Mouse (Mus musculus): ENCODE measurements around the gene Cbx4. TPM values are rescaled to one million over a fixed set of nuclear protein-coding genes. Genes with fewer than 3 reads are reported as not detected.

Cbx4 gene
- polyA plus RNA-seq, 1 experiment from 2014 or later = 15.2 TPM

DNA sequence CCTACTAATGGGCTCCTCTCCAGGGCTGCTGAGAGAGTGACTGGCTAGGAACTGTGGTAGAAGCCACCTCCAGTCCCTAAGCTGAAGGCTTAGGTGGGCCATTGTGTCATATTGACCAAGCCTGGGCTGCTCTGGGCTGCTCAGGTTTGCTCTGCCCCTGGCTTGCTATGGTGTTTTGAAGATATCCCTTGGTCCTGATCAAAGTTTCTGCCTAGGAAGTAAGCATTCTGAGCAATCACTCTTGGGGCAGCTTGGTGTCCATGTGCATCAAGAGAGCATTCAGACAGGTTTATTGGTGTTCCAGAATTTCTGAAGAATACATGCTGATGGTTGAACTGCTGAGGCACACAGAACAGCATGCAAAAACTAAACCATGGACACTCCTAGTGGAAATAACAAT lies 34.6 kb downstream of the Cbx4 start:
- Histone ChIP-seq H3K9me3 (no peaks in the 10 kb centered on the region), H3K9ac (replicated peaks) (no peak overlapping the region), H3K4me1 (peaks cover 69% of the 10 kb centered on the region), H3K36me3 (no peaks in the 10 kb centered on the region), H3K4me3 (no peak overlapping the region), H3K27ac (replicated peaks) (no peak overlapping the region), H3K4me2 (replicated peaks) (no peak overlapping the region), H3K27me3 (peaks cover 98% of the 10 kb centered on the region)
- no peak for ATAC-seq (ENCODE audit: low FRiP score, low read depth)

DNA sequence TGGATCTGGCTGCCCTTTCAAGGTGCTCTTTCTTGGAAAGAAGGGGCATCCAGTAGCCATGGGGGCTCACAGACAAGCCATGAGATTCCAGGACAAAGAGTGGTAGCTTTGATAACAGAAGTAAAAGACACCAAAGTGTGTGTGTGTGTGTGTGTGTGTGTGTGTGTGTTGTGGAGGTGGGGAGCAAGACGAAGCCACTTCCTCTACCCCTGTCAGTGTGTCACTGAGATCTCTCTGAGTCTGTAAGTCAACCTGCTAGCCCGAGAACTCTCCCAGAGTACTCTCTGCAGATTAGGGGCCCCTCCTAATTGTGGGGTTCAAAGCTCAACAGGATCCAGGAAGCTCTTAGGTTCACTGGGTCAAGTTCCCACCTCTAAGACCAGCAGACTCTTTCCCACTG lies 35.7 kb downstream of the Cbx4 start:
- Histone ChIP-seq H3K4me2 (replicated peaks) (no peak overlapping the region), H3K36me3 (no peaks in the 10 kb centered on the region), H3K4me3 (no peak overlapping the region), H3K27ac (replicated peaks) (no peak overlapping the region), H3K9ac (replicated peaks) (no peak overlapping the region), H3K9me3 (no peaks in the 10 kb centered on the region), H3K4me1 (peaks cover 62% of the 10 kb centered on the region), H3K27me3 (peaks cover 99% of the 10 kb centered on the region)
- WGBS = 7% methylated on average over 2 of the region's 2 CpGs
- no peak for ATAC-seq (ENCODE audit: low FRiP score, low read depth)

DNA sequence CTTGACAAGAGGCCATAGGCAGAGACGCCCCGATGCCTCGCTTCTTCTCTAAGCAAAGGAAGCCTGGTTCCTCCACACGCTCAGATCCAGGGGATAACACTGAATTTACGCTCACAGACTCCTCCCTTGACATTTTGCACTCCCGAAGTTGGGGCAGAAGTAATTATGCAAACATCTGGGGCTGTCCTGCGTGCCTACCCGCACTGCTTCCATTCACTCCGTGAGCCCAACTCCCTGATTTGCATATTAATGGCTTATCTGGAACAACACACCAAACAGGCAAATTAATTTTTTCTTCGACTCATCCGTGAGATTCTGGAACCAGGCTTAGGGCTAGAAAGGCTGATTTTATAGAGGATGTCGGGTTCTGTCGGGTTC lies 37.9 kb downstream of the Cbx4 start:
- no peak for ATAC-seq (ENCODE audit: low FRiP score, low read depth)
- Histone ChIP-seq H3K27ac (replicated peaks) (no peak overlapping the region), H3K9me3 (no peaks in the 10 kb centered on the region), H3K9ac (replicated peaks) (no peak overlapping the region), H3K4me2 (replicated peaks) (peak overlapping the region; percentile 60), H3K4me1 (peaks cover 54% of the 10 kb centered on the region), H3K4me3 (peak overlapping the region; percentile 13), H3K27me3 (peaks cover 100% of the 10 kb centered on the region), H3K36me3 (no peaks in the 10 kb centered on the region)
- WGBS = 1% methylated on average over 13 of the region's 13 CpGs

DNA sequence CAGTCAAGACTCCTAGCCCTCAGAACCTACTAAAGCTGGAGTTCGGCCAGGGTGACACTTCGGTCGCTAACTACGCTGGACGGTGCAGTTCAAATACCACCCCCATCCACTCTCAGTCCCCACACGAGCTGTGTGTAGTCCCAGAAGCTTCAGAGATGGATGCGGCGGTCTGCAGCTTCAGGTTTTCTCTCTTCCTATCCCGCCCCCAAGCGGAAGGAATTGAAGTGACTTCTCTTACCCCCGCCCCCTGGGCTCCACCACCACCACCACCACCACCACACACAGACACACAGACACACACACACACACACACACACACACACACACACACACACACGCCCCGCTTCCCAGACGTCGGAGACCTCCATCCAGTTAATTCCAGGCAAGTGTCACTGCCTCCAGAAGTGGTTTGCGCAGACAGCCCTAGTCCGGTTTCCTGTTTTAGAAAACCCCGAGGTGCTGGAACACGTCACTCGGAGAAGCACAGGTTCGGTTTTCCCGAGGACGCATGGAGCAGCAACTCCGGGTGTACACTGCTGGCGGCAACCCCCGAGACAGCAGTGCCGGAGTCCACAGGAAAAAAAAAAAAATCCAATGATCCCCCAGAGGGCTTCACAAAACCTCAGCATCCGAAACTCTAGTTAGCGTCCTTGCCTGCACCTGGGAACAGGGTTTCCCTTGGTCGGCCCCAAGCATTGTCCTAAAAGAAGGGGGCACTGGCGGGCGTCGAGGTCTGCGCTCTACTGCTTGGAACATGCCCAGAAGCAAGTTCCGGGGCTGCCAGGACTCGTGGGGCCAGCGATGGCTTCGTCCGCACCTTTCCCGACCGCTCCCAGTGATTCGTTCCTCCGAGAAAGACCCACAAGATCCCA lies 38.5 kb downstream of the Cbx4 start:
- peak overlapping the region; percentile 60 for H3K4me2 ChIP-seq (replicated peaks)
- H3K9me3 ChIP-seq = no peaks in the 10 kb centered on the region
- whole genome bisulfite sequencing = under 1% methylated on average over 42 of the region's 43 CpGs
- no peak overlapping the region; the same call in 1 of the 2 replicates for H3K9ac ChIP-seq (replicated peaks)
- ATAC-seq (ENCODE audit: low FRiP score, low read depth) = no peak
- H3K36me3 ChIP-seq = no peaks in the 10 kb centered on the region
- H3K27ac ChIP-seq (replicated peaks) = no peak overlapping the region
- peaks cover 100% of the 10 kb centered on the region for H3K27me3 ChIP-seq
- H3K4me3 ChIP-seq = peak overlapping the region; percentile 38
- peaks cover 53% of the 10 kb centered on the region for H3K4me1 ChIP-seq

DNA sequence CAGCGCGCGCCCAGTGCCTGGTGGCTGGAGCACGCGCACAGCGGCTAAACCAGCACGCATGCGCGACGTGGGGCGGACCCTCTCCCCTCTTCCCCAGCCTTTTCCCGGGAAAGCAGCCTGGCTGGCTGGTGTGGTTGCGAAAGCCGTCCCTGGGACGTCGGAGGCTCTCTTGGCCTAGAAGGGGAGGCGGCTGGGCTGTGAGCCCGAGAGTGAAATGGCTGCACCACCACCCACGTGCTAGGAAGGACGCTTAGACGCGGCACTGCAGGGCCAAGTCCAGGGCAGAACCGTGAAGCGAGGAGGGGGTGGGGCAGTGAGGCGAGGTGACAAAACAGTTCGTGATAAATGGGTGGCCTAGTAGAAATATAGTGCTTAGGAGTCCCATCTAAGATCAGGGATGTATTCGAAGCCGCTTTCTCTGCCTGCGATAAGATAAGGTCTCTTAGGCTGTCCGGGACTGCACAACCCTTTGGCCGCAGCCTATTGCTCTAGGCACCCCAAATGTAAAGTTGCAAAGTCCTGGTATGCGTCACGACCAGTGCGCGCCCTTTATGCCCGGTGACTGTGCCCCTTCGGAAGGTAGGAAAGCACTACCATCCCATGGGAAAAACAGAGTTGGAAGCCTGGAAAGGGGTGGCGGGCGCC lies 39.3 kb downstream of the Cbx4 start:
- under 1% methylated on average over 39 of the region's 39 CpGs for WGBS
- no peaks in the 10 kb centered on the region for H3K9me3 ChIP-seq
- H3K36me3 ChIP-seq = no peaks in the 10 kb centered on the region
- H3K4me3 ChIP-seq = peak overlapping the region; percentile 38
- no peak overlapping the region; the same call in 1 of the 2 replicates for H3K9ac ChIP-seq (replicated peaks)
- peaks cover 53% of the 10 kb centered on the region for H3K4me1 ChIP-seq
- H3K27me3 ChIP-seq = peaks cover 100% of the 10 kb centered on the region
- ATAC-seq (ENCODE audit: low FRiP score, low read depth) = no peak
- no peak overlapping the region for H3K27ac ChIP-seq (replicated peaks)
- H3K4me2 ChIP-seq (replicated peaks) = peak overlapping the region; percentile 60

DNA sequence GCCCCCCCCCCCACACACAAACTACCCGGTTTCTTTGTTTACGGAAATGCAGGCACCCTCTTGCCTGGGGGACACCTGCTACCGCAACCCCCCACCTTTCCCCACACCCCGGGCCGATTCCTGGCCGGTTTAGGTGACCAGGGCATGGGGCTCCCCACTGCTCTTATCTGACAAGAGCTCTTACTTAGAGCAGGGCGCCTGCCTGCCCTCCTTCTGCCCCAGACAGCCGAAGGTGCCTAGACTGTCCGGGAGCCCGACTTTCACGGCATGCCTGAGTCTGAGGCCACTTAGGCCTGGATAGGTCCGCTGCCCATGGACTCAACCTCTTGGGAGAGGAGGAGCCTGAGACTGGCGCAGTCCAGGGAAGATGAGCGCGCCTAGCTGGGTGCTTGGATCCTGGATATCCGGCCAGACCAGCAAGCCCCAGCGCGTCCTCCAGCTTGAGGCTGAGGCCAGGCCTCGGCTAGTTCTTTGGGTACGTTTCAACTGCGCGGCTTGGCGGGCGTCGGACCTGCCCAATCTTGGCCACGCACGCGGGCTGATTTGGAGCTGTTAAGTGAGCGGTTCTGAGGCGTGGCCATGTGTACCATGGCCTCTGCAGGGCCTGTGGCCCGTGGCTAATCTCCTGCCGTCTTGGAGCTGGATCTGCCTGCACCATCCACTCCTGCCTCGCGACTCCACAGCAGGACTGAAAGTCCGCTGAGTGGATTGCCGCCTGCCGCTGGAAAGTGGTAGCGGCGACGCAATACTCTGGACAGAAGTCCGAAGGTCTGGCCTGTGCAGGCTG lies 41.3 kb downstream of the Cbx4 start:
- Histone ChIP-seq H3K9ac (replicated peaks) (no peak overlapping the region), H3K27ac (replicated peaks) (no peak overlapping the region), H3K27me3 (peaks cover 87% of the 10 kb centered on the region), H3K4me3 (peak overlapping the region; percentile 7; the same call in 1 of the 2 replicates), H3K36me3 (no peaks in the 10 kb centered on the region), H3K4me1 (peaks cover 62% of the 10 kb centered on the region), H3K9me3 (no peaks in the 10 kb centered on the region), H3K4me2 (replicated peaks) (peak overlapping the region; percentile 13; the same call in 1 of the 2 replicates)
- no peak for ATAC-seq (ENCODE audit: low FRiP score, low read depth)
- WGBS = under 1% methylated on average over 41 of the region's 41 CpGs

DNA sequence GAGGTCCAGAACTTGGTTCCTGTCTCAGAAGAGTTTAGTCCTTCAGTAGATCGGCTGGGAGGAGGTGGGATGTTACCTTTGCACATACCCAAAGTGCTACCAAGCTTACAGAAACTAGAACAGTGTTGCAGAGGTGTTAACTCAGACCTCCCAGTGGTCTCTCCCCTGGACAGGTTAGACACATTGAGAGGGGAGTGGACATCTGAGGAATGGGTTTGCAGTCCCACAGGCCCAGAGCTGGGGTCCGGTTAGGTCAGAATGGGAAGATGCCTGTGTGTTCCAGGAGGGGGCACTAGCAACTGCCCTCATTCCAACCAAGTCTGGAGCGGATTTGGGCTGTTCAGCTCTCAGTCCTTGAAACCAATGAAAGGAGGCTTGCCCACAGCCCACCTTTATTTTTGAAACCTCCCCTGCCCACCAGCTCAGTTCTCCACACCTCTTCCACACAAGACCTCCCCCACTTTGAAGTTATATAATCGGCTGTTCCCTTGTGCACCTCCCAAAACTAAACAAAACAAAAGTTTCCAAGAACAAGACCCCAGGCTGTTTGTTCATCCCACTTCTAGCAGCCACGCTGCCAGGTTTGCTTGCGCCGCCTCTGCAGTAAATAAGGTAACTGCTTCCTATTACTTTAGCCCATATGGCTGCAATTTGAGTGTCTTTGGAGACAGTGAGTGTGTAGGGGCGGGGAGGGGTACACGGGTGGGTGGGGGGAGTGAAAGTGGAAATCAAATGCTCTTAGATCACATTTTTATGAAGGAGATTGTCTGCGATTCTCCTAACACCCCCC lies 42.1 kb downstream of the Cbx4 start:
- Histone ChIP-seq H3K4me1 (peaks cover 69% of the 10 kb centered on the region), H3K9me3 (no peaks in the 10 kb centered on the region), H3K27ac (replicated peaks) (no peak overlapping the region), H3K36me3 (peaks cover 5% of the 10 kb centered on the region), H3K4me2 (replicated peaks) (0 out of 2 replicates have a peak overlapping the region, but pooled peaks have one; percentile 13), H3K27me3 (peaks cover 87% of the 10 kb centered on the region), H3K9ac (replicated peaks) (no peak overlapping the region), H3K4me3 (no peak overlapping the region)
- 4% methylated on average over 10 of the region's 10 CpGs for WGBS
- ATAC-seq (ENCODE audit: low FRiP score, low read depth) = no peak

DNA sequence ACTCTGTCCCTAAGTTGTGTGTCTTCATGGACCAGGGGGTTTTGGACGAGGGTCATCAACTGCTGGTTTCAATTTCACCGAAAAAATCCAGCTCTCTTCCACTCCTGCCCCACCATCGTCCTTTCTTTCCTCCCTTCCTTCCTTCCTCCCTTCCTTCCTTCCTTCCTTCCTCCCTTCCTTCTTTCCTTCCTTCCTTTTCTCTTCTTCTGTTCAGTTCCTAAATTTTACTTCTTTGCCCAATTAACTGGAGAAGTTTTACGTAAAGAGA lies 42.8 kb downstream of the Cbx4 start:
- Histone ChIP-seq H3K9me3 (no peaks in the 10 kb centered on the region), H3K27ac (replicated peaks) (no peak overlapping the region), H3K27me3 (peaks cover 87% of the 10 kb centered on the region), H3K36me3 (peaks cover 9% of the 10 kb centered on the region), H3K9ac (replicated peaks) (no peak overlapping the region), H3K4me2 (replicated peaks) (no peak overlapping the region), H3K4me1 (peaks cover 71% of the 10 kb centered on the region), H3K4me3 (0 out of 2 replicates have a peak overlapping the region, but pooled peaks have one; percentile 18)
- WGBS = 2% methylated on average over 4 of the region's 4 CpGs
- no peak for ATAC-seq (ENCODE audit: low FRiP score, low read depth)

DNA sequence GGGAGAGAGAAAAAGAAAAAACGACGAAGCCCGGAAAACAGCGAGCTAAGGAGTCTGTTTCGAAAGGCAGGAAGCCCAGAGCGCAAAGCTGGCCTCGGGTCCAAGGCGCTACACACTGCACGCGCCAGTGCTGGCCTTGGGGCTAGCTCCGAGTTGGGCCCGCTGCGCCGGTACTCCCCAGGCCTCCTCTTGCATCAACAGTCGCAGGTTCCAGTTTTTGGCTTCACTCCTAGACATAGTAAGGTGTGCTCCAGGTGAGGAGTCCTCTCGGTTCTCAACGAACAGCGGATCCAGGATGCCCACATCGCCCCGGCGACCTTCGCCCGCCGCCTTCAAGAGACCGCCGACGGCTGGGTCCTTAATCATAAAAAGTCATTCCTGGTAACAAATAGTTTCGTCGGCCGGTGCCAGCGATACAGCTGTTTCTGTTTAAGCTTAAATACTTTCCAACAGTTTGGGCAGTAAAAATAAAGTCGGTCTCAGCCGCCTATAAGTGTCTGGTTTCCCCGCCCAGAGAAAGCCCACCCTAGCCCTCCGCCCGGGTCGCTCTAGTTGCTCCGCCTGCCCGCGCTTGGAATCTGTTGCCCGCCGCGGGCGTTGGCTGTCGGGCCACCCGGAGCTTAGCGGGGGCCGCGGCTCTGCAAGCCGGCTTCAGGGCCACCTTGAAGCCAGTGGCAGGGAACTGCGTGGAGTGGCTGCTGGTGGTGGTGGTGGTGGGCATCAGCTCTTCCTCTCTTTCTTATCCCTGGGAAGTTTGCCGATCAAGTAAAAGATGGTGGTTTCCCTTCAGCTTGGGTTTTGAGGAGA lies 43.4 kb downstream of the Cbx4 start:
- no peak overlapping the region for H3K9ac ChIP-seq (replicated peaks)
- WGBS = under 1% methylated on average over 52 of the region's 52 CpGs
- peak overlapping the region; percentile 12; the same call in 1 of the 2 replicates for H3K4me2 ChIP-seq (replicated peaks)

DNA sequence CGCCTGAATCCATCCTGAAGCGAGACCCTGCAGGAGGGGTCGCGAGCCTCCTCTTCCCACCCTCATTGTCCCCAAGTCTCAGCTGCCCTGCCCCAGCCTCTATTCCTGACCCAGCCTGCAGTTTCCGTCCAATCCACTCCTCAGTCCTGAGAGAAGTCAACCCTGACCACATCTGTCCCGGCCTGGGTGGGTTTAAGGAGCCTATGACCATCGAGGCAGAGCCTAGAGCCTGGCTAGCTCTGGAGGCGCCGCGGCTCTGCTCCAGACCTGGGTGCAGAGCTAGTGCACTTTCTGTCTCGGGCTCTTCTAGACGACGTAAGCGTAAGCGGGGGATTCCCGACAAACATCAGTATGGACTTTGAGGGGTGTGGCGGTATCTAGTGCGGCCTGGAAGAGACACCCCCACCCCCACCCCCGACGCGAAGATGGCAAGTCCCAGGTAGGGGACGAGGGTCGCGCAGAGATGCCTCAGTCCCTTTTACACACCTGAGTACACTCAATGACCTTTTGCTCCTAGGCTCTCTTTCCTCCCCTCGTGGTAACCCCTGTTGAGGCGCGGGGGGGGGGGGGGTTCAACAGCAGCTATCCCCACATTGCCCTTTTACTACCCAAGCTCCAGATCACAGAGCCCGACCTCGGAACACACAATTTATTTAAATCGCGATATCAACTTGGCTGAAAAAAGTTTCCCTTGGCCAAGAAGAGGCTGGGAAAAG lies 44.1 kb downstream of the Cbx4 start:
- H3K27me3 ChIP-seq = peaks cover 87% of the 10 kb centered on the region
- peaks cover 9% of the 10 kb centered on the region for H3K36me3 ChIP-seq
- H3K4me2 ChIP-seq (replicated peaks) = peak overlapping the region; percentile 88
- peak overlapping the region; percentile 66 for H3K4me3 ChIP-seq
- peak overlapping the region; percentile 74 for H3K9ac ChIP-seq (replicated peaks)
- ATAC-seq (ENCODE audit: low FRiP score, low read depth) = peak; percentile 13; the same call in 1 of the 2 replicates
- 1% methylated on average over 31 of the region's 31 CpGs for WGBS
- H3K9me3 ChIP-seq = no peaks in the 10 kb centered on the region
- peak overlapping the region; percentile 88 for H3K27ac ChIP-seq (replicated peaks)
- peaks cover 70% of the 10 kb centered on the region for H3K4me1 ChIP-seq

More for the DNA sequence above, 43.4 kb downstream of the Cbx4 start:
- Histone ChIP-seq H3K4me3 (peak overlapping the region; percentile 66; the same call in 1 of the 2 replicates), H3K9me3 (no peaks in the 10 kb centered on the region), H3K27me3 (peaks cover 87% of the 10 kb centered on the region), H3K4me1 (peaks cover 70% of the 10 kb centered on the region), H3K36me3 (peaks cover 9% of the 10 kb centered on the region), H3K27ac (replicated peaks) (no peak overlapping the region)
- ATAC-seq (ENCODE audit: low FRiP score, low read depth) = no peak
